Mouse (Mus musculus) stomach, embryonic 14.5 days (tissue): ENCODE measurements around the gene Prkag1. TPM values are rescaled to one million over a fixed set of nuclear protein-coding genes. Genes with fewer than 3 reads are reported as not detected.

Source experiments
- ATAC-seq: fragments of 200-750 bp; cut with Nextera tagmentation; 2 replicates; pipeline ENCODE4 v1.8.0; 2017; ENCODE audit warnings: low read depth, moderate TSS enrichment; ENCODE audit not compliant: insufficient number of reproducible peaks, insufficient read depth, low FRiP score
- H3K27ac ChIP-seq: fragments of 300-500 bp; sonication (generic); 2 replicates; pipeline ENCODE4 v1.5.1; 2014; ENCODE audit warnings: mild to moderate bottlenecking, low read length, moderate library complexity, mixed read lengths
- H3K27me3 ChIP-seq: fragments of 300-500 bp; sonication (generic); 2 replicates; pipeline ENCODE4 v1.6.1; 2014; ENCODE audit warnings: low read length, control low read depth, mixed read lengths; ENCODE audit not compliant: control insufficient read depth, insufficient read depth
- H3K36me3 ChIP-seq: fragments of 300-500 bp; sonication (generic); 2 replicates; pipeline ENCODE4 v1.6.1; 2014; ENCODE audit warnings: mild to moderate bottlenecking, control low read depth, low read length, moderate library complexity, mixed read lengths; ENCODE audit not compliant: control insufficient read depth, insufficient read depth
- H3K4me1 ChIP-seq: fragments of 300-500 bp; sonication (generic); 2 replicates; pipeline ENCODE4 v1.6.1; 2014; ENCODE audit warnings: low read length, control low read depth, mixed read lengths; ENCODE audit not compliant: control insufficient read depth, insufficient read depth
- H3K4me2 ChIP-seq: fragments of 300-500 bp; sonication (generic); replicated peaks from 2 replicates; pipeline ENCODE4 v1.6.1; 2014; ENCODE audit warnings: low read depth, low read length, control low read depth
- H3K4me3 ChIP-seq: fragments of 300-500 bp; sonication (generic); 2 replicates; pipeline ENCODE4 v1.5.1; 2014; ENCODE audit warnings: low read depth, low read length, control low read depth
- H3K9ac ChIP-seq: fragments of 300-500 bp; sonication (generic); replicated peaks from 2 replicates; pipeline ENCODE4 v1.6.1; 2014; ENCODE audit warnings: low read depth, mild to moderate bottlenecking, control low read depth, low read length, moderate library complexity, mixed read lengths
- H3K9me3 ChIP-seq: fragments of 300-500 bp; sonication (generic); 2 replicates; pipeline ENCODE4 v1.6.1; 2016; ENCODE audit warnings: low read depth, low read length, control low read depth; ENCODE audit not compliant: control insufficient read depth
- WGBS: fragments of 180-500 bp; shearing (Covaris S2); extraction: QIAGEN DNeasy Blood & Tissue Kit; methylation state at CpG from one replicate; pipeline ENCODE4 v1.1.7; 2014; 5-methylcytosine and 5-hydroxymethylcytosine counted together
- polyA plus RNA-seq: library from polyadenylated mRNA; unstranded; fragments of >200 nt; fragmentation: Nextera tagmentation; extraction: Ambion mirVana; gene quantifications from 2 replicates; pipeline ENCODE4 v1.2.1, GENCODE M21; 2014

Prkag1 gene
- polyA plus RNA-seq, 1 experiment from 2014 or later: 80.0 TPM

DNA sequence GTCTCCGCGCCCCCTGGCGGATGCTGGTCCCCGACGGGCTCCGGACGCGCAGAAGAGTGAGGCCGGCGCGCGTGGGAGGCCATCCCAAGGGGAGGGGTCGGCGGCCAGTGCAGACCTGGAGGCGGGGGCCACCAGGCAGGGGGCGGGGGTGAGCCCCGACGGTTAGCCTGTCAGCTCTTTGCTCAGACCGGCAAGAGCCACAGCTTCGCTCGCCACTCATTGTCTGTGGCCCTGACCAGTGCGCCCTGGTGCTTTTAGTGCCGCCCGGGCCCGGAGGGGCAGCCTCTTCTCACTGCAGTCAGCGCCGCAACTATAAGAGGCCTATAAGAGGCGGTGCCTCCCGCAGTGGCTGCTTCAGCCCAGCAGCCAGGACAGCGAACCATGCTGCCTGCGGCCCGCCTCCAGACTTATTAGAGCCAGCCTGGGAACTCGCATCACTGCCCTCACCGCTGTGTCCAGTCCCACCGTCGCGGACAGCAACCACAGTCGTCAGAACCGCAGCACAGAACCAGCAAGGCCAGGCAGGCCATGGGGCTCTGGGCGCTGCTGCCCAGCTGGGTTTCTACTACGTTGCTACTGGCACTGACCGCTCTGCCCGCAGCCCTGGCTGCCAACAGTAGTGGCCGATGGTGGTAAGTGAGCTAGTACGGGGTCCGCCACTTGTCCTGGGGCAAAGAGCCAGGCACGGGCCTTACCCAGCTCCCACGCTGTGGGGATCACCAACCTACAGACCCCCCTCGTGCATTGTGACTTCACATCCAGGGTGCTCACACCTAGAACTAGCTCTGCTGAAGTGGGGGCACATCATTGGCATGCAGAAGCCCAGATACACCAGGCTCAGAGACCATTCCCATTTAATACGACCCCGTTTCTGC is 41.4 kb downstream of the Prkag1 start, which contains the start of gene Wnt1:
Wnt1 (plus strand) TSS at position 197 of the 875 bp plus-strand sequence.
- WGBS: 2% methylated on average over 51 of the region's 51 CpGs
- Histone ChIP-seq H3K27ac (no peak within 1 kb of the TSS), H3K4me2 (peak within 1 kb of the TSS; percentile 23; the same call in 1 of the 2 replicates), H3K9me3 (0 out of 2 replicates have a peak, but pooled peaks cover 3% of the 10 kb centered on the region), H3K4me1 (peaks cover 11% of the 10 kb centered on the region; the same call in 1 of the 2 replicates), H3K9ac (no peak within 1 kb of the TSS), H3K36me3 (no peaks in the 10 kb centered on the region), H3K27me3 (peaks cover 68% of the 10 kb centered on the region), H3K4me3 (peak within 1 kb of the TSS; percentile 15)
- no peak for ATAC-seq

DNA sequence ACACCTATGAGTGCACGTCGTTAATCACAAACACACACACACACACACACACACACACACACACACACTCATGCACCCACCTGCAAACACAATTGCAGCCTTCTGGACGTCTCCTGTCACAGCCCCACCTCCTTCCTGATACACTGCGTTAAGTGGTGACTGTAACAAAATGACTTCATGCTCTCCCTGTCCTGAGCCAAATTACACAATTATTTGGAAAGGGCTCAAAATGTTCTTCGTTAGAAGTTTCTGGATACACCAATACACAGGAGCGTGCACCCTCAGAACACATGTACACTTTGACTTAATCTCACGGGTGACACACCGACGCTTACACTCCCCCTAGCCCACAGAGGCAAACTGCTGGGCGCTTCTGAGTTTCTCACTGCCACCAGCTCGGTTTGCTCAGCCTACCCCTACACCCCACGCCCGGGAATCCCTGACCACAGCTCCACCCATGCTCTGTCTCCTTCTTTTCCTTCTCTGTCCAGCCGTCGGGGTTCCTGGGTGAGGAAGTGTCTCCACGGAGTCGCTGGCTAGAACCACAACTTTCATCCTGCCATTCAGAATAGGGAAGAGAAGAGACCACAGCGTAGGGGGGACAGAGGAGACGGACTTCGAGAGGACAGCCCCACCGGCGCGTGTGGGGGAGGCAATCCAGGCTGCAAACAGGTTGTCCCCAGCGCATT is 42.2 kb downstream of the Prkag1 start:
- Histone ChIP-seq H3K27me3 (peaks cover 65% of the 10 kb centered on the region), H3K4me3 (no peak overlapping the region), H3K9ac (no peak overlapping the region), H3K9me3 (0 out of 2 replicates have a peak, but pooled peaks cover 3% of the 10 kb centered on the region), H3K36me3 (no peaks in the 10 kb centered on the region), H3K4me2 (0 out of 2 replicates have a peak overlapping the region, but pooled peaks have one; percentile 2), H3K4me1 (peaks cover 11% of the 10 kb centered on the region; the same call in 1 of the 2 replicates), H3K27ac (no peak overlapping the region)
- 11% methylated on average over 24 of the region's 24 CpGs for WGBS
- ATAC-seq: no peak

DNA sequence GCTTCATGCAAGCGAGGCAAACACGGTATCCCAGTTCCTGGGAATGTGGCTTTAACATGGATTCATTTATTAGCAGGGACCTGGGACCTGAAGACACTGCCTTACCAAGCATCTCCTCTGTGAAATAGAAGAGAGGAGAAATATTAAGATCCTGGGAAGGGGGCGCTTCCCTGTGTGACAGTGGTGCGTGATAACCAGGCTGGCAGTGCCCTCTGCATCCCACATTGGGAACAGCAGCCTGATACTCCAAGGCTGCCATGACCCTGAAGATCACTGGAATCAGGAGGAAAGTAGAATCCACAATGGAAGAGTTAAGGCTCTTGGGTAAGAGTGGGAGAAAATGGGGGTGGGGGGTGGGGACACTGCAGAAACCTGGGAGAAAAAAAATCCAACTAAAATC is 43.4 kb downstream of the Prkag1 start:
- Histone ChIP-seq H3K9ac (no peak overlapping the region), H3K4me2 (no peak overlapping the region)
- no peak for ATAC-seq

DNA sequence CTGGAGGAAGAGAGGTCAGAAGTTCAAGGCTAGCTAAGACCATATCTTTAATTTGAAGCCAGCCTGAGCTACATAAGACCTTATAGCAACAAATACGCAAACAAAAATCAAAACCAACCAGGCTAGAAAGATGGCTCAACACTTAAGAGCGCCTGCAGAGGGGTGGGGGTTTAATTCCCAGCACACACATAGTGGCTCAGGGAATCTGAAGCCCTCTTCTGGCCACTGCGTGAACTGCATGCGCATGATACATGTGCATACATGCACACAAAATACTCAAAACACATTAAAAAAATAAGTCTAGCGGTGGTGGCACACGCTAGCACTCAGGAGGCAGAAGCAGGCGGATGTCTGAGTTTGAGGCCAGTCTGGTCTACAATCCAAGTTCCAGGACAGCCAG is 45.6 kb downstream of the Prkag1 start:
- no peak for ATAC-seq
- Histone ChIP-seq H3K4me2 (no peak overlapping the region), H3K4me1 (no peaks in the 10 kb centered on the region), H3K9ac (no peak overlapping the region), H3K27me3 (peaks cover 37% of the 10 kb centered on the region), H3K36me3 (no peaks in the 10 kb centered on the region), H3K9me3 (0 out of 2 replicates have a peak, but pooled peaks cover 3% of the 10 kb centered on the region), H3K27ac (no peak overlapping the region), H3K4me3 (no peak overlapping the region)
- 37% methylated on average over 7 of the region's 7 CpGs for WGBS

More for the DNA sequence above, 43.4 kb downstream of the Prkag1 start:
- Histone ChIP-seq H3K27me3 (peaks cover 54% of the 10 kb centered on the region), H3K9me3 (0 out of 2 replicates have a peak, but pooled peaks cover 3% of the 10 kb centered on the region), H3K36me3 (no peaks in the 10 kb centered on the region), H3K4me1 (peaks cover 9% of the 10 kb centered on the region; the same call in 1 of the 2 replicates), H3K4me3 (no peak overlapping the region), H3K27ac (no peak overlapping the region)
- 29% methylated on average over 4 of the region's 4 CpGs for WGBS

DNA sequence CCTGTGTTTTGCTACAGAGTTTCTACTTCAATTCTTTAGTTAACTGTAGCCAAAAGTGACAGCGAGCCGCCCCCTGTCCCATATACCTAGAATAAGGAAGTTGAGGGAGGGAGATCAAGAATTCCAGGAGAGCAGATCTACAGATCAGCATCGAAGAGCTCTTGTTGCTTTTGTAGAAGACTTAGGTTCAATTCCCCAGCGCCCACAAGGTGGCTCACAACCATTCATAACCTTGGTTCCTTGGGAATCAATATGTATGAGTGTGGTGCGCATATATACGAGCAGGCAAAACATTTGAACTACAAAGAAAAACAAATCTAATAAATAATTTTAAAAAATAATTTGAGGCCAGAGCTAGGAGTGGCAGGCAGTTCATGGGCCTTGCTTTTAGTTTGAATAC is 50.2 kb downstream of the Prkag1 start:
- no peak for ATAC-seq
- 29% methylated on average over 6 of the region's 6 CpGs for WGBS
- Histone ChIP-seq H3K9ac (no peak overlapping the region), H3K4me3 (no peak overlapping the region), H3K9me3 (0 out of 2 replicates have a peak, but pooled peaks cover 3% of the 10 kb centered on the region), H3K36me3 (no peaks in the 10 kb centered on the region), H3K4me1 (0 out of 2 replicates have a peak, but pooled peaks cover 15% of the 10 kb centered on the region), H3K27me3 (peaks cover 46% of the 10 kb centered on the region), H3K27ac (no peak overlapping the region), H3K4me2 (no peak overlapping the region)

DNA sequence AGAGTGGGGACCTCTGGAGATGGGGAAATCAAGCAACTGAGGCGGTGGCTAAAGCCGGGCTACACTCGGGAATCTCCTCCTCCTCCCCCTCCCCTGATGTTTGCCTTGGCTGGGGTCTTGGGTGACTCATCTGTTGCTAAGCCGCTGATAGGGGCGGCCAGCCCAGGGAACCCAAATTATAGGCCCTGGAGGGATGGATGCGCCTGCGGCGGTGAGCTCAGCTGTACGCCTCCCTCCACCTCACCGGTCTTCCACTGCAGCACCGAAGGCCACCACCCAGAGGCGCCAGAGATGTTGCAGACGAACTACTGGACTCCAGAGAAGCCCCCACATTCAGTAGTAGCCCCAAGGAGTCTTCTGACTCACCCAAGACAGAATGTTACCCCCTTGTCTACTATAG is 50.7 kb downstream of the Prkag1 start:
- H3K9me3 ChIP-seq: no peaks in the 10 kb centered on the region
- ATAC-seq: no peak
- WGBS: 3% methylated on average over 11 of the region's 13 CpGs
- no peaks in the 10 kb centered on the region for H3K36me3 ChIP-seq
- H3K4me2 ChIP-seq: no peak overlapping the region
- 0 out of 2 replicates have a peak, but pooled peaks cover 18% of the 10 kb centered on the region for H3K4me1 ChIP-seq
- H3K4me3 ChIP-seq: no peak overlapping the region
- no peak overlapping the region for H3K9ac ChIP-seq
- peaks cover 52% of the 10 kb centered on the region for H3K27me3 ChIP-seq
- H3K27ac ChIP-seq: no peak overlapping the region

- Histone ChIP-seq H3K27ac (no peak overlapping the region), H3K9me3 (no peaks in the 10 kb centered on the region), H3K4me3 (no peak overlapping the region), H3K36me3 (no peaks in the 10 kb centered on the region), H3K27me3 (peaks cover 53% of the 10 kb centered on the region), H3K4me2 (no peak overlapping the region), H3K9ac (no peak overlapping the region), H3K4me1 (0 out of 2 replicates have a peak, but pooled peaks cover 18% of the 10 kb centered on the region)
- WGBS: 5% methylated on average over 8 of the region's 8 CpGs
- ATAC-seq: no peak
These were observed 51.2 kb downstream of the Prkag1 start for GRCm38 (mm10) chr15:98780075-98780474.

GRCm38 (mm10) chr15:98778806-98779205 is 52.5 kb downstream of the Prkag1 start:
- ATAC-seq: no peak
- no peak overlapping the region for H3K4me3 ChIP-seq
- 3% methylated on average over 10 of the region's 11 CpGs for WGBS

More at GRCm38 (mm10) chr15:98778806-98779205, 52.5 kb downstream of the Prkag1 start:
- no peak overlapping the region for H3K9ac ChIP-seq
- no peaks in the 10 kb centered on the region for H3K9me3 ChIP-seq
- no peaks in the 10 kb centered on the region for H3K36me3 ChIP-seq
- H3K4me2 ChIP-seq: no peak overlapping the region
- H3K4me1 ChIP-seq: 0 out of 2 replicates have a peak, but pooled peaks cover 21% of the 10 kb centered on the region
- peaks cover 62% of the 10 kb centered on the region for H3K27me3 ChIP-seq
- no peak overlapping the region for H3K27ac ChIP-seq
